Mouse (Mus musculus) CH12.LX (cell line): Measurements from ENCODE around the gene Ankrd22. TPM values are rescaled to one million over a fixed set of nuclear protein-coding genes. Genes with fewer than 3 reads are reported as not detected.

Source experiments
- DNase-seq: peaks from one replicate; pipeline ENCODE4 v3.0.0-alpha.2; 2013; ENCODE audit errors: extremely low read depth
- H3K27ac ChIP-seq: 2 replicates; pipeline ENCODE4 v1.5.1; 2012; ENCODE audit warnings: low read depth, mild to moderate bottlenecking, control low read depth, moderate library complexity; ENCODE audit not compliant: insufficient read depth
- H3K27me3 ChIP-seq: replicated peaks from 2 replicates; pipeline ENCODE3; 2012; ENCODE audit warnings: inconsistent platforms
- H3K36me3 ChIP-seq, 2 experiments: replicated peaks in 1 of 2; 2 replicates each; pipeline versions ENCODE3 to v1.6.1; 2012; ENCODE audit warnings: inconsistent platforms in 1 of 2, low read length in 1 of 2, mild to moderate bottlenecking in 1 of 2, mixed read lengths in 1 of 2, moderate library complexity in 1 of 2; ENCODE audit not compliant: control insufficient read depth in 1 of 2, insufficient read depth in 1 of 2
- H3K4me1 ChIP-seq, 2 experiments: 2 replicates each; pipeline ENCODE4 v1.6.1; 2012; ENCODE audit warnings: inconsistent platforms in 1 of 2, moderate library complexity in 1 of 2; ENCODE audit not compliant: insufficient read depth in 2 of 2, control insufficient read depth in 1 of 2
- H3K4me2 ChIP-seq: 2 replicates; pipeline ENCODE4 v1.6.1; 2012; ENCODE audit warnings: low read depth, mild to moderate bottlenecking, control low read depth; ENCODE audit not compliant: poor library complexity, insufficient read depth, severe bottlenecking
- H3K4me3 ChIP-seq, 3 experiments: fragments of 150-350 bp in 1 of 3; sonication (generic) in 1 of 3; replicated peaks in 1 of 3; 2 replicates each; pipeline versions ENCODE3 to v1.5.1; 2011 to 2012; ENCODE audit warnings: low read depth in 2 of 3, low read length in 2 of 3, mild to moderate bottlenecking in 2 of 3, moderate library complexity in 2 of 3, control low read depth in 1 of 3, improper control_type of control experiment in 1 of 3, inconsistent platforms in 1 of 3, mixed read lengths in 1 of 3; ENCODE audit not compliant: poor library complexity in 1 of 3
- H3K79me2 ChIP-seq: replicated peaks from 2 replicates; pipeline ENCODE4 v1.6.1; 2012; ENCODE audit warnings: mild to moderate bottlenecking, moderate library complexity; ENCODE audit not compliant: control insufficient read depth, poor library complexity, insufficient read depth, severe bottlenecking; ENCODE audit errors: extremely low read depth
- H3K9ac ChIP-seq: 2 replicates; pipeline ENCODE4 v1.6.1; 2012; ENCODE audit warnings: low read depth, mild to moderate bottlenecking, control low read depth, moderate library complexity; ENCODE audit not compliant: insufficient read depth
- H3K9me3 ChIP-seq: replicated peaks from 2 replicates; pipeline ENCODE3; 2012; ENCODE audit warnings: low read length, inconsistent platforms, mixed read lengths
- BHLHE40 ChIP-seq: IDR thresholded peaks from 2 replicates; pipeline ENCODE4 v1.6.1; 2011; ENCODE audit warnings: mild to moderate bottlenecking, low read depth, low read length, improper control_type of control experiment
- CHD2 ChIP-seq: IDR thresholded peaks from 2 replicates; pipeline ENCODE4 v1.6.1; 2011; ENCODE audit warnings: low read length, improper control_type of control experiment
- CTCF ChIP-seq, 2 experiments: IDR thresholded peaks in 1 of 2; conservative IDR thresholded peaks in 1 of 2; 2 replicates each; pipeline ENCODE4 v1.5.1; 2011 to 2012; ENCODE audit warnings: low read depth in 2 of 2, low read length in 2 of 2, improper control_type of control experiment in 1 of 2, inconsistent platforms in 1 of 2, mild to moderate bottlenecking in 1 of 2, moderate library complexity in 1 of 2
- E2F4 ChIP-seq: IDR thresholded peaks from 2 replicates; pipeline ENCODE4 v1.6.1; 2011; ENCODE audit warnings: low read depth, low read length, improper control_type of control experiment; ENCODE audit not compliant: insufficient replicate concordance
- EP300 ChIP-seq: IDR thresholded peaks from 2 replicates; pipeline ENCODE4 v1.6.1; 2011; ENCODE audit warnings: low read length, improper control_type of control experiment
- ETS1 ChIP-seq: conservative IDR thresholded peaks from 2 replicates; pipeline ENCODE4 v1.6.1; 2012; ENCODE audit warnings: low read depth, mild to moderate bottlenecking, inconsistent platforms, low read length, improper control_type of control experiment, moderate library complexity
- GABPA ChIP-seq: IDR thresholded peaks from 2 replicates; pipeline ENCODE4 v1.6.1; 2012; ENCODE audit warnings: low read depth, low read length, improper control_type of control experiment, inconsistent platforms; ENCODE audit not compliant: insufficient replicate concordance
- HCFC1 ChIP-seq: IDR thresholded peaks from 2 replicates; pipeline ENCODE4 v1.6.1; 2012; ENCODE audit warnings: low read depth, mild to moderate bottlenecking, inconsistent platforms, low read length, improper control_type of control experiment
- IRF4 ChIP-seq: IDR thresholded peaks from 2 replicates; pipeline ENCODE4 v1.6.1; 2014; ENCODE audit warnings: low read depth, mild to moderate bottlenecking, inconsistent platforms, low read length, improper control_type of control experiment
- MAFK ChIP-seq: IDR thresholded peaks from 2 replicates; pipeline ENCODE4 v1.6.1; 2011; ENCODE audit warnings: low read length, improper control_type of control experiment; ENCODE audit not compliant: insufficient replicate concordance
- MAX ChIP-seq: IDR thresholded peaks from 2 replicates; pipeline ENCODE4 v1.6.1; 2011; ENCODE audit warnings: low read length, improper control_type of control experiment
- MAZ ChIP-seq: IDR thresholded peaks from 2 replicates; pipeline ENCODE4 v1.6.1; 2012; ENCODE audit warnings: low read depth, mild to moderate bottlenecking, inconsistent platforms, low read length, improper control_type of control experiment, moderate library complexity
- MXI1 ChIP-seq: IDR thresholded peaks from 2 replicates; pipeline ENCODE4 v1.6.1; 2011; ENCODE audit warnings: mild to moderate bottlenecking, low read depth, low read length, improper control_type of control experiment
- NELFE ChIP-seq: IDR thresholded peaks from 2 replicates; pipeline ENCODE4 v1.6.1; 2011; ENCODE audit warnings: low read depth, low read length, improper control_type of control experiment
- POLR2A ChIP-seq: IDR thresholded peaks from 2 replicates; pipeline ENCODE4 v1.6.1; 2011; ENCODE audit warnings: low read depth, mild to moderate bottlenecking, improper control_type of control experiment, low read length
- RAD21 ChIP-seq: IDR thresholded peaks from 2 replicates; pipeline ENCODE4 v1.6.1; 2011; ENCODE audit warnings: low read depth, mild to moderate bottlenecking, low read length, improper control_type of control experiment, moderate library complexity
- RCOR1 ChIP-seq: conservative IDR thresholded peaks from 2 replicates; pipeline ENCODE4 v1.6.1; 2012; ENCODE audit warnings: low read depth, mild to moderate bottlenecking, inconsistent platforms, low read length, improper control_type of control experiment
- SIN3A ChIP-seq: IDR thresholded peaks from 2 replicates; pipeline ENCODE4 v1.6.1; 2012; ENCODE audit warnings: low read length, improper control_type of control experiment, inconsistent platforms
- SMC3 ChIP-seq: IDR thresholded peaks from 2 replicates; pipeline ENCODE4 v1.6.1; 2011; ENCODE audit warnings: low read depth, low read length, improper control_type of control experiment
- TBP ChIP-seq: conservative IDR thresholded peaks from 2 replicates; pipeline ENCODE4 v1.6.1; 2011; ENCODE audit warnings: low read depth, low read length, improper control_type of control experiment
- UBTF ChIP-seq: IDR thresholded peaks from 2 replicates; pipeline ENCODE4 v1.6.1; 2012; ENCODE audit warnings: low read depth, mild to moderate bottlenecking, inconsistent platforms, low read length, improper control_type of control experiment, moderate library complexity
- ZKSCAN1 ChIP-seq: IDR thresholded peaks from 2 replicates; pipeline ENCODE4 v1.6.1; 2012; ENCODE audit warnings: low read depth, inconsistent platforms, low read length, improper control_type of control experiment, borderline replicate concordance
- dilution Hi-C: fragments of 300-500 bp; cut with MboI; formaldehyde crosslinking; loops from 2 replicates; pipeline ENCODE4 v1.14.3; 2020; ENCODE audit warnings: low sequenced_read_pairs; ENCODE audit not compliant: extremely low pct_unique_long_range_greater_than_20kb, extremely low pct_ligation_motif_present
- in situ Hi-C: fragments of 300-500 bp; cut with MboI; formaldehyde crosslinking; loops from 3 replicates; pipeline ENCODE4 v1.14.3; 2019; ENCODE audit warnings: low sequenced_read_pairs, low pct_ligation_motif_present, low pct_unique_long_range_greater_than_20kb, mixed read lengths
- polyA plus RNA-seq: library from polyadenylated mRNA; unstranded; fragments of >175 nt; gene quantifications from 2 replicates; pipeline ENCODE4 v1.2.1, GENCODE M21; 2012; ENCODE audit warnings: low read depth; ENCODE audit not compliant: insufficient read length
- total RNA-seq, 2 experiments: library from RNA; depleted of rRNA; stranded (reverse); fragments of 300-350 nt in 1 of 2; fragments of >200 nt in 1 of 2; gene quantifications; 2 replicates each; pipeline ENCODE4 v1.2.3; 2012 to 2014

Ankrd22 gene
- total and polyA plus RNA-seq, 3 experiments: not detected

GRCm38 (mm10) chr19:34119653-34120052 lies 46.2 kb downstream of the Ankrd22 start:
- no peaks in the 10 kb centered on the region for H3K27me3 ChIP-seq
- dilution Hi-C loops: no loop called here
- no peaks in the 10 kb centered on the region for H3K9me3 ChIP-seq
- no peak overlapping the region for H3K4me3 ChIP-seq
- peaks cover 0 to 9% of the 10 kb centered on the region in 2 experiments; a peak in 3 of 4 replicates for H3K4me1 ChIP-seq
- H3K4me2 ChIP-seq: peak overlapping the region; percentile 7; the same call in 1 of the 2 replicates
- no peaks in the 10 kb centered on the region for H3K79me2 ChIP-seq
- no peak for TF ChIP-seq SMC3
- TF ChIP-seq ETS1: 0 out of 2 replicates have a peak, but pooled peaks have one; percentile 33
- peak; percentile 56 for TF ChIP-seq BHLHE40
- peak; percentile 25; the same call in 1 of the 2 replicates for TF ChIP-seq IRF4
- no peak for TF ChIP-seq MAZ
- TF ChIP-seq GABPA: no peak
- TF ChIP-seq RCOR1: 0 out of 2 replicates have a peak, but pooled peaks have one; percentile 46
- TF ChIP-seq HCFC1: no peak
- no peak for TF ChIP-seq CTCF (conservative IDR thresholded peaks at IDR 0.05 in 1 of 2, IDR thresholded peaks at IDR 0.05 in 1 of 2; ENCODE audit: low read depth in 2 of 2, low read length in 2 of 2)
- TF ChIP-seq EP300: peak; percentile 50
- TF ChIP-seq MAFK: 0 out of 2 replicates have a peak, but pooled peaks have one; percentile 29
- peak; percentile 17 for DNase-seq
- no peak overlapping the region for H3K27ac ChIP-seq
- H3K36me3 ChIP-seq: no peaks in the 10 kb centered on the region
- H3K9ac ChIP-seq: no peak overlapping the region
- in situ Hi-C loops: no loop called here

GRCm38 (mm10) chr19:34119102-34119501 lies 46.8 kb downstream of the Ankrd22 start:
- Histone ChIP-seq H3K4me1 (peaks cover 0 to 9% of the 10 kb centered on the region in 2 experiments; a peak in 3 of 4 replicates), H3K79me2 (no peaks in the 10 kb centered on the region), H3K27me3 (no peaks in the 10 kb centered on the region), H3K27ac (no peak overlapping the region), H3K36me3 (no peaks in the 10 kb centered on the region), H3K9ac (no peak overlapping the region), H3K4me3 (no peak overlapping the region), H3K9me3 (no peaks in the 10 kb centered on the region), H3K4me2 (no peak overlapping the region)
- no peak for DNase-seq
- TF ChIP-seq E2F4: no peak
- in situ Hi-C loops (no loop called here), dilution Hi-C loops (no loop called here)

- Histone ChIP-seq H3K36me3 (no peaks in the 10 kb centered on the region), H3K27me3 (no peaks in the 10 kb centered on the region), H3K79me2 (no peaks in the 10 kb centered on the region), H3K9ac (no peak overlapping the region), H3K4me2 (no peak overlapping the region), H3K27ac (no peak overlapping the region), H3K4me1 (no peaks in the 10 kb centered on the region), H3K4me3 (no peak overlapping the region), H3K9me3 (no peaks in the 10 kb centered on the region)
- no peak for TF ChIP-seq SMC3
- TF ChIP-seq SIN3A: no peak
- TF ChIP-seq NELFE: no peak
- TF ChIP-seq CHD2: no peak
- no peak for TF ChIP-seq RAD21
- TF ChIP-seq MAX: no peak
- no peak for TF ChIP-seq MXI1
- no peak for TF ChIP-seq TBP
- no peak for TF ChIP-seq ZKSCAN1
- TF ChIP-seq EP300: no peak
- no peak for TF ChIP-seq UBTF
- TF ChIP-seq POLR2A: no peak
- DNase-seq: no peak
- in situ Hi-C loops (no loop called here), dilution Hi-C loops (no loop called here)
Observed at GRCm38 (mm10) chr19:34104841-34105240, 61.0 kb downstream of the Ankrd22 start.
